Mouse (Mus musculus): ENCODE measurements around the gene Tshb. TPM values are rescaled to one million over a fixed set of nuclear protein-coding genes. Genes with fewer than 3 reads are reported as not detected.

Tshb gene
- not detected for total RNA-seq (2021)

DNA sequence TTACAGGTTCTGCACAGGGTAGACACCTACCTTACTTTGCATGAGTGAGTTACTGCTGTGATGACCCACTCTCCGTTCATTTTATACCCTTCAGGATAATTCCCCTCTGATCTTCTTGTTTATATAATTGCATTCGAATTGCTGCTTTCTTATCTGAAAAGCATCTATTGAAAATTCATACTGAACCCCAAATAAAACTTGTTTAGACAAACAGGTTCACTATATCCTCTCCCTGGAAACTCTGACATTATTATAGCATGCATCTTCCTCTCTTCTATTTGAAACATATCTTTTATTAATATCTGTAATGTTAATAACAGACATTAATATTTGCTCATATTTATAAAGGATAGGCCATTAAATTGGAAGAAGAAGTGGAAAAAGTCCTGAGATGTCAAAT is at the start of gene Tshb:
TSS of gene Tshb (minus strand) at position 101 of the 400 bp plus-strand sequence.
- no peak for DNase-seq

GRCm38 (mm10) chr3:102803937-102804336 is 21.4 kb upstream of the Tshb start:
- peak; percentile 66 to 70 for DNase-seq

DNA sequence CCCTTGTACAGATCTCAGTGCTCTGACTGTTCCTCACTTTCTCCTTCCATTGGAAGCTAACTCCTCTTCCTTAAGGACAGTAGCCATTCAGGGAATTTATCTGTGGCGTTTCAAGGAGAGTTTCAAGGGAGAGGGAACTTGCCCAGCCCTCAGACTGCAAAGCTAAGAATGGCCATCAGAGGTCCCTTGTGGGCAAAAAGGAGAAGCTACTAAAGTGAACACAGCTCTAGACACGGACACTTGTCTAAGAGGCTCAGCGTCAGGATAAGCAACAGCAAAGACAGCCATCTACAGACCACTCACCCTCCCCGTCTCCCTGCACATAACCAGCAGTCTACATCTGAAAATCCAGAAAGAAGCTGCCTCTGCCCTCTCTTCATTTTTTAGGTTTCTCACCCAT is 4.9 kb upstream of the Tshb start:
- no peak for DNase-seq

- DNase-seq: no peak
Observed at GRCm38 (mm10) chr3:102773018-102773417, 9.5 kb downstream of the Tshb start.

GRCm38 (mm10) chr3:102764850-102765249 is 17.7 kb downstream of the Tshb start:
- DNase-seq: no peak

DNA sequence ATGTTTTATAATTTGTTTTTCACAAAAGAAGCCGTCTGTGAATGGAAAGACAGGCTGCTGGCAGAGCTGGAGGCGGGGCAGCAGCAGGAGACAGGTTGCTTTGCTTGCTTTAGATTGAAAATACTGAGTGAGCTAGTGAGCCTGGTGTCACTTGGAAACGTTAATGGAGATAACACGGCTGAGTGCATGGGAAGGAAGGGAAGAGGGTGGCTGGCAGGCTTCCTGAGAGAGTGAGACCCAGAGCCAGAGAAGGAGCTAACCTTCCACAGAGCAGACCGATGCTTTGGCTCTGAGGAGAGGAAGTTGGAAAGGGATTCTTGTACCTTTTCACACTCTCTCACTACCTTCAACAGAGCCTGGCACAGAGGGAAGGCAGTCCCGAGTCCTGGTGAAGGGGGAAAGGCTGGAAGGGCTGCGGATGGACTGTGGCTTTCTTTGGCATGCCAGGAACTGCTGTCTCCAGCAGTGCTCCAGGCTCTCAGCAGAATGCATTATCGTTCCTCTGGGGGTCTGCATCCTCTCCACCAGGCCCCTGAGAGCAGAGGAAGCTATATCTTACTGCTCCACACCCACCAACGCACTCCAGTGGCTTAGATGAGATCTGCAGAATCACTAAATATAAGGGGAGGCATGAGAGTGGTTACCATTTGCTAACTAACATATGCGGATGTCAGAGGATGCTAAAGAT is 18.7 kb downstream of the Tshb start:
- peak; percentile 41 to 46 for DNase-seq

DNA sequence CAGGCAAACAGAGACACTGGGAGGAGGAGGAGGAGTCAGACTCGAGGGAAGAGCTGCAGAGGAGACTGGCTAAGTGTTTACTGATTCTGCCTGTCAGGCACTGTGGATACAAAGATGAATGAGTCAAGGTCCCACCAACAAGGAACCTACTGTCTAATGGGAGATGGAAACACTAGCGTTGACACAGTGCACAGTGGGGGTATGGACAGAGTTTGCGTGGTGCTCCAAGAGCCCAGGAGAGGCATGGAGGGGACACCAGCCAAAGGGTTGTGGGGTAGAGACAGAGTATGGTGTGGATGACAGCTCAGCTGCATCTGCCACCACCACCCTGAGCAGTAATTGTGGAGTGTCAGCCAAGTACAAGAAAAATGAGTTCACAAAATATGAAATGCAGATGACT is 20.1 kb downstream of the Tshb start:
- no peak for DNase-seq

DNA sequence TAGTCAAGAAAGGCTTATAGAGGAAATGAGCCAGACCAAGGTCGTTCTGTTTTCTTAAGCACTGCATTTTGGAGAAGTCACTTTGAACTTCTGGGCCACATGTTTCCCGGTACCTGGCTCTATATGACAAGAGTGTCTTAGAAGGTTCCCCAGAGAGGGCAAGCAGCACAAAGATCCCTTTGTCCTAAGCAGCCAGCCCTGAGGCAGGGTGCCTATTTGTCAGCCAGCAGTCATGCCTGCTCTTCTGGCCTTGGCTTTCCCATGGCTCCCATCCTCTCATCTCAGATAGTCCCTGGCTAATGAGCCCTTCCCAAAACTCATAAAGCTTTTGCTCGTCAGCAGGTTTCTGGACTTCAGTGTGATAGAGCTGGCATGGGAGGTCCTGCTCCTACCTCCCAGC is 22.3 kb downstream of the Tshb start:
- DNase-seq: no peak

DNA sequence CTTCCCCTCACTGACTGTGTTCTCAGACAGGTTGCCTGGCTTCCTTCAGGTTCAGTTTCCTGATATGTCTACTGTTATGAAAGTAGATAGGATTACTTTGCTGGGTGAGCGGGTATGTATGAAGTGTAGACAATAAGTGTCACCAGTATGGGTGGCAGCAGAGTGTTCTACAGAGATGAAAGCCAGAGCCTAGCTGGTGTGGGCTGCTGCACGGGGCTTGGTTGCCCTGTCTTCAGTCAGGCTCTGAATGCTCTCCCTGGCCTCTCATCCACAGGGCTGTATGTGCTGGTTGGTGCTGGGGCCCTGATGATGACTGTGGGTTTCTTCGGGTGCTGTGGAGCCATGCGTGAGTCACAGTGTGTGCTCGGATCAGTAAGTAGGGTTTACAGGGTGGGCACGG is 25.5 kb downstream of the Tshb start:
- DNase-seq: no peak

DNA sequence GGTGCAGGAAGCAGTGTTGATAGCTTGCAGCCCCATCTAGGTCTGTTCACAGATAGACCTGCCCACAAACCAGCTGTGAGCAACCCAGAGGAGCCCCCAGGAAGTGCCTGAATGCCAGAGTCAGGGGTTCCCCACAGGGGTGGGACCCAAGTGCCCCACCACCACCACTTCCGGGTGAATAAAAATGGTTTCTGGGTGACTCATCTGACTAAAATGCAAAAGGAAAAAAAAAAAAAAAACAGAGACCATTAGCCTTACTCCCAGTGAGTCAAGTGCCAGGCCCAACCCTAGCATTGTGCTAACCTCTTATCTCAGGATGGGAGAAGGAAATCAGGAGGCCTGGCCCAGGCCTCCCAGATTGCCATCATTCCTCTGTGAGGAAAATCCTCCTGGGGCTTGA is 26.7 kb downstream of the Tshb start:
- DNase-seq: no peak

DNA sequence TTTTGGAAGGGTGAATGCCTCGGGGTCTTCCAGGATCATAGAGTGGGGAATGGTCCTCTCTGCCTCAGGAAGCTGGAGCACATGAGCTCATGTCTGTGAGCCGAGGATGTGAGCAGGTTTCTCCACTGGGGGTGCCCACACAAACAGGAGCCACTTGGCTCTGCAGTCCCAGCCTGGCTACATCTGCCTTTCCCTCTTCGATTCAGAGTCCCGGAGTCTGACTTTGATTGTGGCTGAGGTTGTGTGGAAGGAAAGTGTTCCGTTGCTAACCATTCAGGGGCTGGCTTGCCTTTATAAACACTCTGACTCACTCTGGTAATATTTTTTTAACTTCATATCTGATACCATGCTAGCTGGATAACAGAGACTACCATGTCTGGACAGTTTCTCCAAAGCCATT is 30.1 kb downstream of the Tshb start:
- no peak for DNase-seq

DNA sequence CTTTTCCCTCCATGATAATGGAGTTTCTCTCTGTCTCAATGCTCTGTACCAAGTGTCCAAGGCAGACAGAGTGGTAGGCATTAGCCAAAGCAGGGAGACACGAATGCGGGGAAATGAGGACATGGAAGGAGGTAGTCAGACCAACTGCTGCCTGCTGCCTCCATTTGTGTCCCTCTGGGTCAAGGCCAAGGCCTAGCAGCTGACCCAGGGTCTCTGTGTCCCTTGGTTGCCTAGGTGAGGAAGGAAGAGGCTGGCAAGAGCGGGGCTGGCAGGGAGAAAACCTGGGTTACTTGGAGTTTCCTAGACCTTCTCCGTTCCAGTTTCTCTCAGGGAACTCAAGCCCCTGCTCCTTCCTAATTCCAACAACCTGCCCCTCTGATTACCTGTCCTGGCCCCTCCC is 30.5 kb downstream of the Tshb start:
- no peak for DNase-seq

GRCm38 (mm10) chr3:102751536-102751935 is 31.0 kb downstream of the Tshb start:
- DNase-seq: no peak

DNA sequence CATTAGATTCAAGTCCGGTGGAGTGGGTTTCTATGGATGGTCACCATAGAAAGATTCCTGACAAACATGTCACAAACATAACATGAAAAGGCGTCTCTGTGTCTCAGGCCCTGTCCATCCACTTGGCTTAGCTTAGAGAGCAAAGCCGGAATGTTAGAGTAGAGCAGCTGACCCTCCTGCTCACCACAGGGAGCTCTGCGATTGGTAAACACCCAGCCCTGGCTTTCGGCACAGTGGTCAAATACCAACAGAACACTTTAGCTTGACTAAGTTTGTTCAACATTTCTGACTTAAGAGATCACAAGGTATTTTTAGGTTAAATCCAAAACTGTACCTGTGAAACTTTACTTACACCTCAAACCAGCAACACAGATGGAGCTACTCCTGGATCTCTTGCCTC is 31.4 kb downstream of the Tshb start:
- DNase-seq: no peak

- no peak for DNase-seq
Observed at GRCm38 (mm10) chr3:102748686-102749085, 33.8 kb downstream of the Tshb start.

DNA sequence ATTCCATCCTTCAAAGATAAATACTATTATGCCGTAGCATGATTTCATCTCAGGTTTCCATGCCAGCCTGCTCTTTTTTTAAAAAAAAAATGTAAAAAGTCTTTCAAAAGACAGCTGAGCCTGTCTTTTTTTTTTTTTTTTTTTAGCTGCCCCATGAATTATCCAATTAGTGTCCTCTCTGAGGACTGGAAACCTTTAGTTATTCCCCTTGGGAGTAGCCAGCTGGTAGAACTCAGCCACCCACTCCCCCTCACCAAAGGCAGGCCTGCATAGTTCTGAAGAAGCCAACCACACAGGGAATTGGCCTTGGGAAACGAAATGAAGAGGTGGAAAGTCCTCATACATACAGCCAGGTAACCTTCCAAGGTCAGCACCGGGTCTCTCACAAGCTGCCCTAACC is 34.5 kb downstream of the Tshb start:
- no peak for DNase-seq

GRCm38 (mm10) chr3:102746174-102746573 is 36.3 kb downstream of the Tshb start:
- no peak for DNase-seq

- no peak for DNase-seq
Observed at GRCm38 (mm10) chr3:102744657-102745056, 37.9 kb downstream of the Tshb start.

- no peak for DNase-seq
Observed at GRCm38 (mm10) chr3:102743781-102744471, 38.6 kb downstream of the Tshb start.

- DNase-seq: no peak
Observed at GRCm38 (mm10) chr3:102743202-102743601, 39.3 kb downstream of the Tshb start.

- no peak for DNase-seq
Observed at GRCm38 (mm10) chr3:102742725-102743124, 39.8 kb downstream of the Tshb start.

DNA sequence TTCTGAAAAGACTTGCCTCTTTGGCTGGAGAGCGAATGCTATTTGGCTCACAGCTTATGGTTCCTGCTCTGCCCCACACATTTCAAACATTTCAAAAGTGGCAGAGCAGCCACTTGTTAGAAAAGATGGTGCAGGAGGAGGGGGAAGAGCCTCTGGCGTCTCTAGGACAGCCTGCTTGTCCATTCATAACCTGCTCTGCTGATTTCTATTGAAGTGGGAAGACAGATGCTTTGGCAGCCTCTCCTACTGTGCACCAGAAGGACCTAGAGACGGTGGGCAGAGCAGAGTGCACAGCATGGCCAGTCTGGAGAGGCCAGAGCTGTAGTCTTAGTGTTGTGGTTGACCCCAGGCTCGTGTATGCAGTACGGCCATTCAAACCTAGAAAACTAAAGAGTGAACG is 43.6 kb downstream of the Tshb start:
- no peak for DNase-seq

DNA sequence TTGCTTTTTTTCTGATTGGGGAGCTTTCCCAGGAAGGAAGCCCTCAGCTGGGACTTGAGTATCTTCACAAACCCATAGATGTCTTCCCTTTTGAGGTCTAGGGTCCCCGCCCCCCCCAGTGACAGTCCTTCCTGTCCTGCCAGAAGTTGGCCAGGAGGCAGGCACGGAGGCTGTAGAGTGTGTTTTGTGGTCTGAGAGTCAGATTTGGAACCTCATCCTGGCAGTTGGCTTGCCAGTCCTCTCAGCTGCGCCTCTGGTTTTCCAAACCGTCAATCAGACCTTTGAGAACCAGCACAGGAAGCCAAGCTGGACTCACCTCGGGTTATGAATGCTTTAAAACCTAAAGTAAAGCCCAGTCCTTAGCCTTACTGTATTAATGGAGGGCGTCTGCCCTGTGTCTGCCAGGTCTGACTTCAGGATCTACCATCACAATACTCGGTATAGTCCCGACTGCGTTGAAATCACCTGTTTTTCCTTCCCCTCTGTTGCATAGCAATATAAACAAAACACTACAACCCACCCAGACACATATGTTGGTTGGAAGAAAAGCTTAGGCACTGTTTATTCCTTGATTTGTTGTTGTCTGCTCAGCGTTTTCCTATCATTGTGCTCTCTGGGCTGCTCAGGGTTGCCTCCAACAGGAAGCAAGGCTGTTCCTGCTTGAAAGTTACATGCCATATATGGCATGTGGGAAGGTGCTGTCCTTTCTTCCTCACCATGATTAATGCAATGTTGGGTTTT is 44.2 kb downstream of the Tshb start:
- DNase-seq: no peak

GRCm38 (mm10) chr3:102737106-102737505 is 45.4 kb downstream of the Tshb start:
- no peak for DNase-seq
